ENCODE assay signal across 14 mouse cellular contexts in genomic region chr3:134114501-134114900, GRCm38 (mm10).
DNase-seq lines count a peak whose midpoint lies in the region; ATAC-seq lines count a peak whose summit lies in the region.
"Had no signal": no experiment of that assay in that cellular context is flagged by ENCODE, and none has a peak within 500 bp of the region (broad histone marks: within the 10 kb centered on the region; RNA-seq: fewer than 3 reads in every experiment).

No protein-coding gene starts in this region.

- no peak overlapping the region for H3K4me2 ChIP-seq in kidney, embryonic 15.5 days
- no peak overlapping the region for H3K4me2 ChIP-seq in hindbrain, embryonic 13.5 days
- H3K4me2 ChIP-seq in neural tube, embryonic 13.5 days, result no peak overlapping the region

- peak; percentile 94 for ATAC-seq in kidney, embryonic 15.5 days (replicated peaks; ENCODE audit: low FRiP score)
- peak; percentile 71; the same call in 1 of the 2 replicates for ATAC-seq in hindbrain, embryonic 13.5 days (ENCODE audit: low FRiP score)
- ATAC-seq in neural tube, embryonic 13.5 days (ENCODE audit: low read depth), result peak; percentile 89
- ATAC-seq in activated CD4-positive, CD25-positive, alpha-beta regulatory T cell, adult 4 months, result no peak
- ATAC-seq: lung, postnatal 0 days had no signal

- no peak overlapping the region for H3K27ac ChIP-seq in kidney, embryonic 15.5 days
- no peak overlapping the region for H3K27ac ChIP-seq in hindbrain, embryonic 13.5 days
- H3K27ac ChIP-seq in neural tube, embryonic 13.5 days (replicated peaks), result no peak overlapping the region

- 0 out of 2 replicates have a peak, but pooled peaks cover 8% of the 10 kb centered on the region for H3K4me1 ChIP-seq in kidney, embryonic 15.5 days
- peaks cover 7% of the 10 kb centered on the region for H3K4me1 ChIP-seq in hindbrain, embryonic 13.5 days (replicated peaks)
- H3K4me1 ChIP-seq in neural tube, embryonic 13.5 days (replicated peaks), result peaks cover 12% of the 10 kb centered on the region
- H3K4me1 ChIP-seq: megakaryocyte, embryonic 14.5 days had no signal

- no peaks in the 10 kb centered on the region for H3K9me3 ChIP-seq in kidney, embryonic 15.5 days (replicated peaks)
- H3K9me3 ChIP-seq in hindbrain, embryonic 13.5 days, result no peaks in the 10 kb centered on the region
- no peaks in the 10 kb centered on the region for H3K9me3 ChIP-seq in neural tube, embryonic 13.5 days
- H3K9me3 ChIP-seq: G1E had no signal

- H3K36me3 ChIP-seq in kidney, embryonic 15.5 days, result no peaks in the 10 kb centered on the region
- H3K36me3 ChIP-seq in hindbrain, embryonic 13.5 days, result no peaks in the 10 kb centered on the region
- no peaks in the 10 kb centered on the region for H3K36me3 ChIP-seq in neural tube, embryonic 13.5 days
- H3K36me3 ChIP-seq: G1E had no signal

- 13% methylated on average over 1 of the region's 1 CpGs for WGBS in kidney, embryonic 15.5 days
- 23% methylated on average over 1 of the region's 1 CpGs for WGBS in hindbrain, embryonic 13.5 days
- WGBS in neural tube, embryonic 13.5 days, result 4% methylated on average over 1 of the region's 1 CpGs

- no peak for DNase-seq in kidney, adult 9 months
- DNase-seq in embryo, embryonic 11 days, result peak; percentile 48
- no peak for DNase-seq in cerebellum, postnatal 14 days
- DNase-seq: adrenal gland, postnatal 25 days; heart, postnatal 10 days; right cerebral cortex, postnatal 14 days had no signal

- H3K9ac ChIP-seq in kidney, embryonic 15.5 days, result no peak overlapping the region
- H3K9ac ChIP-seq in hindbrain, embryonic 13.5 days, result no peak overlapping the region
- no peak overlapping the region for H3K9ac ChIP-seq in neural tube, embryonic 13.5 days

- no peak overlapping the region for H3K4me3 ChIP-seq in kidney, embryonic 15.5 days (replicated peaks)
- H3K4me3 ChIP-seq in hindbrain, embryonic 13.5 days, result no peak overlapping the region
- H3K4me3 ChIP-seq in neural tube, embryonic 13.5 days, result no peak overlapping the region
- H3K4me3 ChIP-seq: erythroblast, embryonic 14.5 days; megakaryocyte, embryonic 14.5 days had no signal

- no peaks in the 10 kb centered on the region for H3K27me3 ChIP-seq in kidney, embryonic 15.5 days
- H3K27me3 ChIP-seq in hindbrain, embryonic 13.5 days, result no peaks in the 10 kb centered on the region
- H3K27me3 ChIP-seq in neural tube, embryonic 13.5 days, result no peaks in the 10 kb centered on the region; the same call in 1 of the 2 replicates
- H3K27me3 ChIP-seq: megakaryocyte, embryonic 14.5 days had no signal
